In the genomic region with DNA sequence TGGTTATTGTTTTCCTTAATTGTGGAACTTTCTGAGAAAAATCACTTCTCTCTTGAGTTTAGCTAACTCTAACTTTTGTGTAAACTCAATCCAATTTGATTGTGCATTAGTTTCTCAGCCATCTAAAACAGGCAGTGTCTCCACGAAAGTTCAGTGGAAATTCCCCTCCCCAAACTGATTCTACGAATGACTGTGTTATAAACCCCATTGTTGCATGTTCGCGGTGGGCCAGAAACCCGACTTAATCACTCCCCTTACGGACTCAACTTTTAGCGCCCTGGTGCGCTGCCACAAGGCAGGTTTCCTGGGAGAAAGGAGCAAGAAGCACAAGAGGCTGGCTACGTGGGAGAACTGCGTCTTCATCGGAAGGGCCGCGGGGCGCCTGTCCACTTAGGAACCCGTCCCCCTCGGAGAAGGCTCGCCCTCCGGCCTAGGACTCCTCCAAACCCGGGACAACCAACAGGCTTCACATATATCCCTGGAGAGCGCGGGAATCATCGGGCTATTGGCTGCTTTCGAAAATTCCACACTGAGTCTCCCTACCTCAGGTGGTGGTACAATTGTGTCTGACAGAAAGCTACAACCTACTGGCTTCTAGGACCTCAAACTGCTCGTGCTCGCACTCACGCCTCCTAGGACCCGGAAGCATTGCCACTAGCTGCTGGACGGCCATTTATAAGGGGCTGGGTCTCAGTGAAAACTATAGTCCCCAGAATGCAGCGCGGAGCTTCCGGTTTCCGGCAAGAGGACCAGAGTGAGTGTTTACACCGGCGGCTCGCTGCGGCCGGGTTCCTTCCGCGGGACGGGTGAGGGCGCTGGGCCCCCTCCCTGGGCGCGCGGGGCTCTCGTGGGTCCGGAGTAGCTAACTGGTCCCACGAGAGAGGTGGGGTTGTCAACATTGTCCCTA, we compare ENCODE assay signal across 8 mouse cellular contexts. TPM values are rescaled to one million over a fixed set of nuclear protein-coding genes. Genes with fewer than 3 reads are reported as not detected.
DNase-seq lines count a peak whose midpoint lies in the region; ATAC-seq lines count a peak whose summit lies in the region.

TSS of gene Ubl7 (plus strand) at position 726 of the 907 bp plus-strand sequence.

- peaks cover 3% of the 10 kb centered on the region; the same call in 1 of the 2 replicates for H3K36me3 ChIP-seq in lung, embryonic 16.5 days (ENCODE audit: control insufficient read depth, insufficient read depth, low read length)

- peak within 1 kb of the TSS; percentile 62 for H3K27ac ChIP-seq in lung, embryonic 16.5 days (ENCODE audit: low read length)

- DNase-seq in MEL-GATA-1-ER (ENCODE audit: extremely low read depth, low read depth), result peak; percentile 92
- DNase-seq in cerebellum, adult 8-10 months, result peak; percentile 87
- DNase-seq in forelimb bud, embryonic 11.5 days (ENCODE audit: low read depth, low spot score), result peak; percentile 92
- peak; percentile 69 for DNase-seq in layer of hippocampus, adult 9-10 months (ENCODE audit: low spot score)
- DNase-seq in ovary, postnatal 10 days (ENCODE audit: low spot score), result peak; percentile 68
- DNase-seq in thymus, postnatal 10 days (ENCODE audit: low spot score in 2 of 2), result peak; percentile 86 to 90

- peaks cover 6% of the 10 kb centered on the region; the same call in 1 of the 2 replicates for H3K4me1 ChIP-seq in lung, embryonic 16.5 days (replicated peaks; ENCODE audit: control insufficient read depth, insufficient read depth, low read length)

- WGBS in lung, embryonic 16.5 days, result 2% methylated on average over 47 of the region's 47 CpGs

- H3K4me2 ChIP-seq in lung, embryonic 16.5 days (ENCODE audit: low read depth, low read length), result peak within 1 kb of the TSS; percentile 79

- H3K9ac ChIP-seq in lung, embryonic 16.5 days (ENCODE audit: low read length), result peak within 1 kb of the TSS; percentile 82

- no peaks in the 10 kb centered on the region for H3K9me3 ChIP-seq in lung, embryonic 16.5 days (ENCODE audit: control insufficient read depth, low read length)

- ATAC-seq in hematopoietic stem cell, adult 5-6 weeks (replicated peaks in 1 of 2; ENCODE audit: insufficient read depth in 1 of 2, low FRiP score in 2 of 2, low TSS enrichment in 1 of 2, low read depth in 1 of 2, poor library complexity in 2 of 2, severe bottlenecking in 2 of 2), result peak; percentile 94 to 99
- peak; percentile 100 for ATAC-seq in lung, embryonic 16.5 days (ENCODE audit: low read depth)

- H3K27me3 ChIP-seq in lung, embryonic 16.5 days (ENCODE audit: control insufficient read depth, insufficient read depth, low read depth, low read length), result no peaks in the 10 kb centered on the region

- H3K4me3 ChIP-seq in lung, embryonic 16.5 days (ENCODE audit: low read length), result peak within 1 kb of the TSS; percentile 67

RNA-seq across cellular contexts. Expression of gene Ubl7, which starts in this region (rescaled TPM):
- 24.7 and 44.2 TPM in 2 replicates for total RNA-seq in hematopoietic stem cell, adult 5-6 weeks (2017)
- polyA plus RNA-seq in lung, embryonic 16.5 days (2015; fragmentation: Nextera tagmentation; extraction: Ambion mirVana), result 105 and 112 TPM in 2 replicates

Comparison
In these comparisons a context has a peak if more than half of its experiments do, and no peak if none do; other contexts are left out.
1. Peak in every context shown above with its lines: DNase-seq, ATAC-seq, H3K4me3 ChIP-seq and H3K27ac ChIP-seq.